Mouse (Mus musculus) kidney, postnatal 0 days (tissue): ENCODE data around the gene Proca1. TPM values are rescaled to one million over a fixed set of nuclear protein-coding genes. Genes with fewer than 3 reads are reported as not detected.

Experiments
- ATAC-seq: fragments of 200-750 bp; cut with Nextera tagmentation; replicated peaks from 2 replicates; pipeline ENCODE4 v1.8.0; 2017; ENCODE audit warnings: low read depth, moderate number of reproducible peaks, moderate TSS enrichment, moderate library complexity; ENCODE audit not compliant: low FRiP score
- DNase-seq: peaks from one replicate; pipeline ENCODE4 v3.0.0-alpha.2; 2016; ENCODE audit warnings: low spot score
- H3K27ac ChIP-seq: fragments of 300-500 bp; sonication (generic); 2 replicates; pipeline ENCODE4 v1.5.1; 2014; ENCODE audit warnings: mild to moderate bottlenecking
- H3K27me3 ChIP-seq: fragments of 300-500 bp; sonication (generic); 2 replicates; pipeline ENCODE4 v1.6.1; 2014; ENCODE audit warnings: low read length, mixed read lengths; ENCODE audit not compliant: insufficient read depth
- H3K36me3 ChIP-seq: fragments of 300-500 bp; sonication (generic); 2 replicates; pipeline ENCODE4 v1.6.1; 2014; ENCODE audit warnings: low read length, mixed read lengths; ENCODE audit not compliant: insufficient read depth
- H3K4me1 ChIP-seq: fragments of 300-500 bp; sonication (generic); replicated peaks from 2 replicates; pipeline ENCODE4 v1.6.1; 2014; ENCODE audit warnings: antibody characterized with exemption, low read length, mixed read lengths; ENCODE audit not compliant: insufficient read depth
- H3K4me2 ChIP-seq: fragments of 300-500 bp; sonication (generic); 2 replicates; pipeline ENCODE4 v1.6.1; 2014; ENCODE audit warnings: mild to moderate bottlenecking, low read length, moderate library complexity, mixed read lengths
- H3K4me3 ChIP-seq: fragments of 300-500 bp; sonication (generic); replicated peaks from 2 replicates; pipeline ENCODE4 v1.5.1; 2014; ENCODE audit warnings: low read depth, low read length
- H3K9ac ChIP-seq: fragments of 300-500 bp; sonication (generic); 2 replicates; pipeline ENCODE4 v1.6.1; 2014; ENCODE audit warnings: low read depth, low read length
- H3K9me3 ChIP-seq: fragments of 300-500 bp; sonication (generic); replicated peaks from 2 replicates; pipeline ENCODE4 v1.6.1; 2016; ENCODE audit warnings: low read length, inconsistent platforms, mixed read lengths
- CTCF ChIP-seq: IDR thresholded peaks from 2 replicates; pipeline ENCODE4 v1.5.1; 2016; ENCODE audit warnings: antibody characterized with exemption, low read depth, mild to moderate bottlenecking, moderate library complexity
- WGBS: fragments of 180-500 bp; shearing (Covaris S2); extraction: QIAGEN DNeasy Blood & Tissue Kit; methylation state at CpG from one replicate; pipeline ENCODE4 v1.1.7; 2014; 5-methylcytosine and 5-hydroxymethylcytosine counted together
- microRNA-seq: library from miRNA; unstranded; fragments of <30 nt; microRNA quantifications from one replicate; pipeline ENCODE4, GENCODE M21; 2016
- polyA plus RNA-seq: library from polyadenylated mRNA; unstranded; fragments of >200 nt; fragmentation: Nextera tagmentation; extraction: Ambion mirVana; gene quantifications from 2 replicates; pipeline ENCODE4 v1.2.1, GENCODE M21; 2015

Gene Proca1
- polyA plus RNA-seq, 1 experiment from 2014 or later, result 3.1 TPM

DNA sequence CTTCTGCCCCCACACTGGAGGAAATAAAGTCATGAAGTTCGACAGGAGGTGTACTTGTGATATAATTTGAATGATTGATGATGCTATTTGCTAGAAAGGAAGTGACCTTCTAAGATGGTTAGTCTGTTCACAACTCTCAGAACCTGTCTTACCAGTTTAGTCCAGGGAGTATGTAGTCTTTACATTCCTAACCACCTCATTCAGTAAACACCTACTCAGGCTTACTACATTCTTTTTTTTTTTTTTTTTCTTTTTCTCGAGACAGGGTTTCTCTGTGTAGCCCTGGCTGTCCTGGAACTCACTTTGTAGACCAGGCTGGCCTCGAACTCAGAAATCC lies 53.8 kb downstream of the Proca1 start:
- Histone ChIP-seq H3K9ac (no peak overlapping the region; the same call in 1 of the 2 replicates), H3K27ac (no peak overlapping the region)
- 41% methylated on average over 3 of the region's 3 CpGs for WGBS

DNA sequence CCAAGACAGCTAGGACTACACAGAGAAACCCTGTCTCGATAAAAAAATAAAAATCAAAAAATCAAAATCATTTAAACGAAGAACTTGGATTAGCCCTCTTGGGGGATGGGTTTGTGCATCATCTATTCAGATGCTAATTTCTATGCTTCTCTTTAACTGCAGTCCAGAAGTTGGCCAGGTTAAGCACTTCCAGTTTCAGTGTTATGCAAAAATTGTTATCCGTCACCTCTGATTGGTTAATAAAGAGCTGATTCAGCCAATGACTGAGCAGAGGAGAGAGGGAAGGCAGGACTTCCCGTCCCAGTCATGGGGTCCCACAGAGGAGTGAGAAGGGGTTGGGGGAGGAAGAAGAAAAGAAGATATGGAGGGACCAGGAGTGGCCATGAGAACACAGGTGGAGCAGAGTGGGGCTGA lies 54.5 kb downstream of the Proca1 start:
- H3K9me3 ChIP-seq, result no peaks in the 10 kb centered on the region
- peaks cover 7% of the 10 kb centered on the region for H3K4me1 ChIP-seq
- no peak for ATAC-seq
- H3K4me2 ChIP-seq, result no peak overlapping the region
- peaks cover 12% of the 10 kb centered on the region for H3K36me3 ChIP-seq
- DNase-seq, result peak; percentile 30
- no peak overlapping the region for H3K9ac ChIP-seq
- H3K4me3 ChIP-seq, result no peak overlapping the region
- no peaks in the 10 kb centered on the region for H3K27me3 ChIP-seq
- TF ChIP-seq CTCF, result no peak
- 72% methylated on average over 4 of the region's 4 CpGs for WGBS
- H3K27ac ChIP-seq, result no peak overlapping the region

More for the DNA sequence above, 53.8 kb downstream of the Proca1 start:
- DNase-seq, result peak; percentile 34
- H3K36me3 ChIP-seq, result peaks cover 6% of the 10 kb centered on the region
- TF ChIP-seq CTCF, result no peak
- H3K27me3 ChIP-seq, result no peaks in the 10 kb centered on the region
- H3K4me1 ChIP-seq, result peaks cover 7% of the 10 kb centered on the region
- no peak for ATAC-seq
- H3K4me2 ChIP-seq, result peak overlapping the region; percentile 70
- peak overlapping the region; percentile 79 for H3K4me3 ChIP-seq
- H3K9me3 ChIP-seq, result no peaks in the 10 kb centered on the region

Small RNA genes lying within 50 kb of the gene (microRNA-seq; reads per million reads assigned to microRNA genes)
- not detected for gene Mir7653

Other genes starting within 250 kb of the Proca1 start
- 9.3 and 11.1 TPM in 2 replicates for gene Phf12, start 210.6 kb upstream of the Proca1 start, polyA plus RNA-seq
- gene Dhrs13, start 161.1 kb upstream of the Proca1 start, polyA plus RNA-seq, result 13.6 and 15.2 TPM in 2 replicates
- gene Flot2, start 155.5 kb upstream of the Proca1 start, polyA plus RNA-seq, result 38.5 and 42.4 TPM in 2 replicates
- 25.0 and 26.9 TPM in 2 replicates for gene Eral1, start 113.0 kb upstream of the Proca1 start, polyA plus RNA-seq
- 13.3 and 13.8 TPM in 2 replicates for gene Fam222b, start 98.7 kb upstream of the Proca1 start, polyA plus RNA-seq
- 79.2 and 79.6 TPM in 2 replicates for gene Traf4, start 27.8 kb upstream of the Proca1 start, polyA plus RNA-seq
- gene Nek8, start 16.7 kb upstream of the Proca1 start, polyA plus RNA-seq, result 18.2 and 19.9 TPM in 2 replicates
- 43.4 and 46.6 TPM in 2 replicates for gene Tlcd1, start 16.7 kb upstream of the Proca1 start, polyA plus RNA-seq
- gene Rpl23a, start 9.8 kb upstream of the Proca1 start, polyA plus RNA-seq, result 1,409 and 1,636 TPM in 2 replicates
- 129 and 131 TPM in 2 replicates for gene Rab34, start 5.0 kb upstream of the Proca1 start, polyA plus RNA-seq
- gene Sdf2, start 52.4 kb downstream of the Proca1 start, polyA plus RNA-seq, result 104 and 106 TPM in 2 replicates
- gene Supt6, start 52.6 kb downstream of the Proca1 start, polyA plus RNA-seq, result 14.4 and 16.8 TPM in 2 replicates
- 96.3 and 98.2 TPM in 2 replicates for gene 2610507B11Rik, start 68.4 kb downstream of the Proca1 start, polyA plus RNA-seq
- 0.17 TPM in 1 of 2 replicates, not detected in the other for gene BC030499, start 97.4 kb downstream of the Proca1 start, polyA plus RNA-seq
- 12.4 and 14.8 TPM in 2 replicates for gene Spag5, start 108.1 kb downstream of the Proca1 start, polyA plus RNA-seq
- gene Aldoc, start 129.6 kb downstream of the Proca1 start, polyA plus RNA-seq, result 12.5 and 13.0 TPM in 2 replicates
- 67.5 and 74.9 TPM in 2 replicates for gene Pigs, start 135.0 kb downstream of the Proca1 start, polyA plus RNA-seq
- 30.4 TPM in 2 replicates for gene Unc119, start 150.1 kb downstream of the Proca1 start, polyA plus RNA-seq
- not detected in 2 replicates for gene Foxn1, start 193.2 kb downstream of the Proca1 start, polyA plus RNA-seq
- 6.5 and 6.6 TPM in 2 replicates for gene Slc13a2, start 228.8 kb downstream of the Proca1 start, polyA plus RNA-seq